Mouse (Mus musculus): ENCODE measurements around the gene Ifitm7. TPM values are rescaled to one million over a fixed set of nuclear protein-coding genes. Genes with fewer than 3 reads are reported as not detected.
A peak's percentile ranks its signal among the peaks of the same experiment; 100 is the strongest.

The Ifitm7 gene
- polyA plus RNA-seq (2014; fragmentation: Nextera tagmentation; extraction: Ambion mirVana): 0.25 TPM in 1 of 2 replicates, not detected in the other

DNA sequence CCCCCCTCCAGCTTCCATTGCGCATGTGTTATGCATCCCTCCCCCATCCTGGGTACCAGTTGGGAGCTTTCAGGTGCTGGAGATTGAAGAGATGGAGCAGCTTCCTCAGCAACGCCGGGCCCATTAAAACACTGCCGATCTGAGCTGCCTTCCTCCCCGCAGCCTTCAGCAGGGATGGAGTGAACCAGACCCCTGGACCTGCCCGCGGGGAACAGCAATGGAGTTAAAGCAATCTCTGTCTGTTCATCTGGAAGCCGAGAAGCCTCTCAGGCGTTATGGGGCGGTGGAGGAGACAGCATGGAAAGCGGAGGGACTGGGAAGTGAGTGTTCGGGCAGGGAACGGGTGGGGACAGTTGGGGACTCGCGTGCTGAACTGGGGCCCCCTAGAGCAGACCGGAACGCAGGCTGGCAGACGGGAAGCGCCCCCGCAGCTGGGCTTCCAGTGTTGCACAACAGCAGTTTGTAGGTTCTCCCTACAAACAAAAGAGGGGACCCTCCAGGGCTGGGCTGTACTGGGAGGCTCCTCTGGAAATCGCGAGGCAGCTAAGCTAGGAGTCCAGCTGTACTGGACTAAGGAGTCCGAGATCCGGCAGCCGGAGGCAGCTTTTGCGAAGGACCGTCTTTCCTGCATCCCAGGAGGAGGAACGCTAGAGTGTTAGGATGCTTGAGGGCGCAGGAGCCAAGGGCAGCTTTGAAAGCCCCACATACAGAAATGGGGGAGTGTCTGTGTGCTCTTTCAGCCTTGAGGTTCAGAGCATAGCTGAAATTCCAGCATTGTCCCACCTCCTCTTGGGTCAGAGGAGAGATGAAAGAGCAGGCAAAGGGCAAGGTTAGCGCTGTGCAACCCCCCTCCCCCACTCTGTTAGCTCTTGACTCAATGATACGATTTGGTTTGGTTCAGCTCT is at the start of gene Ifitm7, which contains the start of gene 2900011O08Rik:
Gene Ifitm7, minus strand, starts transcription at position 315 of the 905 bp plus-strand sequence.
Gene 2900011O08Rik, plus strand, starts transcription at position 31 of the 905 bp plus-strand sequence.
- H3K9me3 ChIP-seq (ENCODE audit: control insufficient read depth, low read length): no peaks in the 10 kb centered on the region
- H3K27me3 ChIP-seq (replicated peaks; ENCODE audit: control insufficient read depth, insufficient read depth, low read length): peaks cover 2% of the 10 kb centered on the region; the same call in 1 of the 2 replicates
- no peaks in the 10 kb centered on the region for H3K36me3 ChIP-seq (ENCODE audit: control insufficient read depth, insufficient read depth, low read length)
- DNase-seq (ENCODE audit: low spot score): peak; percentile 36
- WGBS: under 1% methylated on average over 31 of the region's 31 CpGs
- H3K4me1 ChIP-seq (replicated peaks; ENCODE audit: control insufficient read depth, insufficient read depth, low read length): 0 out of 2 replicates have a peak, but pooled peaks cover 3% of the 10 kb centered on the region
- peak within 1 kb of the TSS; percentile 36 for H3K4me3 ChIP-seq (ENCODE audit: low read depth, low read length)
- peak within 1 kb of the TSS; percentile 59 for H3K4me2 ChIP-seq
- no peak for ATAC-seq (replicated peaks; ENCODE audit: low FRiP score)
- H3K9ac ChIP-seq (ENCODE audit: low read depth, low read length): no peak within 1 kb of the TSS
- no peak within 1 kb of the TSS for H3K27ac ChIP-seq (ENCODE audit: low read depth, low read length)

DNA sequence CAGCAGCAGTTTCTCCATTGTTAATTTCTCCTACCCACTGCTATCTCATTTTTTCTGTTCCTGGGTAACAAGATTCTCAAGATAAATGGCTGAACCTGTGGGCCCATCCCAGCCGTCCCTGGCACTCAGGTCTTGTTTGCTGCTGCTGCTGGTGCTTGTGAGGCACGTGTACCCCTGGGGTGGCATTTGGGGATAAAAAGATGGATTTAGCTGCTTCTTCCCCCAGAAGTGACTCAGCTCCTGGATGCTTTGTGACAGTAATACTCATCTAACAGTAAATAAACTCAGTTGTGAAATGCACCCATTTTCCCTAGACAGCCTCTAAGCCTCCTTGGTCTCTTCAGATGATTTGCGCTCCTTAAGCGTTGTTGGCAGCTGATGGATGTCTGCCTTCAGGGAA is 46.4 kb upstream of the Ifitm7 start:
- H3K4me1 ChIP-seq (replicated peaks; ENCODE audit: control insufficient read depth, insufficient read depth, low read length): no peaks in the 10 kb centered on the region
- H3K36me3 ChIP-seq (ENCODE audit: control insufficient read depth, insufficient read depth, low read length): no peaks in the 10 kb centered on the region
- no peaks in the 10 kb centered on the region for H3K9me3 ChIP-seq (ENCODE audit: control insufficient read depth, low read length)
- no peak overlapping the region for H3K27ac ChIP-seq (ENCODE audit: low read depth, low read length)
- ATAC-seq (replicated peaks; ENCODE audit: low FRiP score) (no peak), DNase-seq (ENCODE audit: low spot score) (no peak)
- H3K4me2 ChIP-seq: no peak overlapping the region
- no peaks in the 10 kb centered on the region for H3K27me3 ChIP-seq (replicated peaks; ENCODE audit: control insufficient read depth, insufficient read depth, low read length)
- no peak overlapping the region for H3K9ac ChIP-seq (ENCODE audit: low read depth, low read length)
- no peak overlapping the region for H3K4me3 ChIP-seq (ENCODE audit: low read depth, low read length)
- 72% methylated on average over 4 of the region's 4 CpGs for WGBS

DNA sequence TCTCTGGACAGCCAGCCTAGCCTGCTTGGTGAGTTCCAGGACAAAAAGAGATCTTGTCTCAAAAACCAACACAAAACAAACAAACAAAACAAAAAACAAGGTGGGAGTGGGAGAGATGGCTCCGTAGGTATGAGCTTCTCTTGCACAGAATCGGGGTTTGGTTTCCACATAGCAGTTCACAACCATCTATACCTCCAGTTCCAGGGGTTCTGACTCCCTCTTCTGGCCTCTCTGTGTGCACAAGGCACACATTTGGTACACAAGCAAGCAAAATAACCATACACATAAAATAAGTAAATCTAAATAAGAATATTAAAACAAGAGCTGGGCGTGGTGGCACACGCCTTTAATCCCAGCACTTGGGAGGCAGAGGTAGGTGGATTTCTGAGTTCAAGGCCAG is 44.0 kb upstream of the Ifitm7 start:
- H3K27me3 ChIP-seq (replicated peaks; ENCODE audit: control insufficient read depth, insufficient read depth, low read length): no peaks in the 10 kb centered on the region
- H3K9me3 ChIP-seq (ENCODE audit: control insufficient read depth, low read length): no peaks in the 10 kb centered on the region
- no peaks in the 10 kb centered on the region for H3K4me1 ChIP-seq (replicated peaks; ENCODE audit: control insufficient read depth, insufficient read depth, low read length)
- no peak for ATAC-seq (replicated peaks; ENCODE audit: low FRiP score)
- no peak overlapping the region for H3K27ac ChIP-seq (ENCODE audit: low read depth, low read length)
- H3K4me3 ChIP-seq (ENCODE audit: low read depth, low read length): no peak overlapping the region
- WGBS: 82% methylated on average over 4 of the region's 4 CpGs
- H3K36me3 ChIP-seq (ENCODE audit: control insufficient read depth, insufficient read depth, low read length): no peaks in the 10 kb centered on the region
- H3K9ac ChIP-seq (ENCODE audit: low read depth, low read length): no peak overlapping the region
- H3K4me2 ChIP-seq: no peak overlapping the region
- DNase-seq (ENCODE audit: low spot score): no peak

DNA sequence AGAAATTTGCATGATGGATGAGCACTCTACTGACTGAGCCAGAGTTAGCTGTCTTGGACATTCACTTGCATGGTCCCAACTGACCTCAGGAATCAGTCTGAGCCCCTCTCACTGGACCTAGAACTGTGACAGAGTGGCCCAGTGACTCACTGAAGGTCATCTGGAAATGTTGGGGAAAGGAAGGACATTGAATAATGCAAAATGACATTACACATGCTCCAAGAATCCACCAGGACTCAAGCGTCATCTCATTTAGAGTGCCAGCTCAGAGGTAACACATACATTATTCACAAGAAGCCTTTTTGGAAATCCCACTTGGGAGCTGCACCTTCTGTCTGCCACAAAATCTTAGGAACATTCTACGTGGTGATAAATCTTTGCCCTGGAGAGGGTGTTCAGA is 43.2 kb upstream of the Ifitm7 start:
- no peak for ATAC-seq (replicated peaks; ENCODE audit: low FRiP score)
- Histone ChIP-seq H3K4me1 (replicated peaks; ENCODE audit: control insufficient read depth, insufficient read depth, low read length) (no peaks in the 10 kb centered on the region), H3K9ac (ENCODE audit: low read depth, low read length) (no peak overlapping the region), H3K4me2 (no peak overlapping the region), H3K27me3 (replicated peaks; ENCODE audit: control insufficient read depth, insufficient read depth, low read length) (no peaks in the 10 kb centered on the region), H3K9me3 (ENCODE audit: control insufficient read depth, low read length) (no peaks in the 10 kb centered on the region), H3K36me3 (ENCODE audit: control insufficient read depth, insufficient read depth, low read length) (no peaks in the 10 kb centered on the region), H3K4me3 (ENCODE audit: low read depth, low read length) (no peak overlapping the region), H3K27ac (ENCODE audit: low read depth, low read length) (no peak overlapping the region)
- no peak for DNase-seq (ENCODE audit: low spot score)
- WGBS: 77% methylated on average over 2 of the region's 2 CpGs

DNA sequence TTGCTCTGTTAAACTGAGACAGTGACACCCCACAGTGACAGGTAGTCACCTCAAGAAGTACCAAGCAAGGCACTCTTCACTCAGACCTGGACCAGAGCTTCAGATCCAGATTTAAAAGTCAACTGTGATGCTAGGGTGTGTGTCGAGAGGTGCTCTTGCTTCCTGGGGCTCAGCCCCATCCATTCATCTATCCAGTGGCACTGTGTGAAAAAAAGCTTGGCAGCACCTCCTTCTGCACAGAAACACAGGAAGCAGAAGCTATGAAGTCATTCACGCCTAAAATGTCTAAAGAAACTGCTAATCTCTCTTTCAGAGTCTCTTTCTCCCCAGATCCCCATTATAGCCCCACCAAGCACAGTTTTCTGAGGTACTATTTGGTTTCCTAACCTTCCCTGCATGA is 42.4 kb upstream of the Ifitm7 start:
- H3K27ac ChIP-seq (ENCODE audit: low read depth, low read length): no peak overlapping the region
- no peak overlapping the region for H3K9ac ChIP-seq (ENCODE audit: low read depth, low read length)
- ATAC-seq (replicated peaks; ENCODE audit: low FRiP score) (no peak), DNase-seq (ENCODE audit: low spot score) (no peak)
- H3K4me1 ChIP-seq (replicated peaks; ENCODE audit: control insufficient read depth, insufficient read depth, low read length): no peaks in the 10 kb centered on the region
- no peaks in the 10 kb centered on the region for H3K27me3 ChIP-seq (replicated peaks; ENCODE audit: control insufficient read depth, insufficient read depth, low read length)
- no peaks in the 10 kb centered on the region for H3K36me3 ChIP-seq (ENCODE audit: control insufficient read depth, insufficient read depth, low read length)
- no peak overlapping the region for H3K4me3 ChIP-seq (ENCODE audit: low read depth, low read length)
- H3K9me3 ChIP-seq (ENCODE audit: control insufficient read depth, low read length): no peaks in the 10 kb centered on the region
- H3K4me2 ChIP-seq: no peak overlapping the region
- 40% methylated on average over 2 of the region's 2 CpGs for WGBS

DNA sequence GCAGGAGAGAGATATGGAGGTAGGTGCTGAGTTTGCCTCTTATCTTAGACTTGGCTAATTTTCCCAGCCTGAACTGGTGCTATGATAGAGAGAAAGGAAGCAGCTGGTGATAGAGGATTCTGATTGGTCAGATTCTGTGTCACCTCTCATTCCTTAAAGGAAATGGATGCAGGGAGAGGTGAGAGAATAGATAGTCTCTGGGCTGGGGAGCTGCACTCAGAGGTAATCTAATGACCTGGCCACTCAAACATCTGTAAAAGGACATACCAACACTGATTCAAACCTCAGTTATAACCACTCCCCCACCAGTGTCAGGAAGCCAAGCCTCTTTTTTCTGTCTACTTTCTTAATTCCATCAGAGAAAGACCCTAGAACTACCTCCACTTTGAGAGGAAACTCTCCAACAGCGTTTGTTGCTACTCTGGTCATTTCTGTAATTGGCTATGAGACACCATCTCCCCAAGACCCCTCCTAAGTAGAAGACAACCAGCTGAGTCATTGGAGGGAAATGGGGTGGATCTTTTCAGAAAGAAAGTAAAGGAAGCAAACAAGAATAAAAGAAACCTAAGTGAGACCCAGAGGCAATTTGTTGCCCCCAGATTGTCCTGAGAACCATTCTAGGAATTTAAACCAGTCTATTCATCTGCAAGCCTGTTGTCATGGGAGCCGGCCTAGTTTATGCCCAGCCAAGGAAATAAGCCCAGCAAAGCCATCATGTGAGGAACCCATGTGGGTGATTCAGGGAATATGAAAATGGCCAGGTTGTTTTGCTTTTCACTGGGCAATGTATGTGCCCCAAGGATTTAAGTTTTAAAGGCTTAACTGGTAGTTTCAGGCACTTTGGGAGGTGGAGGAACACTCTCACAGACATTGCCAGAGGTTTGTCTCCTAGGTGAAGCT is 38.7 kb upstream of the Ifitm7 start:
- Histone ChIP-seq H3K27me3 (replicated peaks; ENCODE audit: control insufficient read depth, insufficient read depth, low read length) (no peaks in the 10 kb centered on the region), H3K4me1 (replicated peaks; ENCODE audit: control insufficient read depth, insufficient read depth, low read length) (no peaks in the 10 kb centered on the region), H3K36me3 (ENCODE audit: control insufficient read depth, insufficient read depth, low read length) (no peaks in the 10 kb centered on the region), H3K4me2 (no peak overlapping the region), H3K27ac (ENCODE audit: low read depth, low read length) (no peak overlapping the region), H3K4me3 (ENCODE audit: low read depth, low read length) (no peak overlapping the region), H3K9me3 (ENCODE audit: control insufficient read depth, low read length) (no peaks in the 10 kb centered on the region), H3K9ac (ENCODE audit: low read depth, low read length) (no peak overlapping the region)
- WGBS: 58% methylated on average over 2 of the region's 2 CpGs
- DNase-seq (ENCODE audit: low spot score) (no peak), ATAC-seq (replicated peaks; ENCODE audit: low FRiP score) (no peak)

DNA sequence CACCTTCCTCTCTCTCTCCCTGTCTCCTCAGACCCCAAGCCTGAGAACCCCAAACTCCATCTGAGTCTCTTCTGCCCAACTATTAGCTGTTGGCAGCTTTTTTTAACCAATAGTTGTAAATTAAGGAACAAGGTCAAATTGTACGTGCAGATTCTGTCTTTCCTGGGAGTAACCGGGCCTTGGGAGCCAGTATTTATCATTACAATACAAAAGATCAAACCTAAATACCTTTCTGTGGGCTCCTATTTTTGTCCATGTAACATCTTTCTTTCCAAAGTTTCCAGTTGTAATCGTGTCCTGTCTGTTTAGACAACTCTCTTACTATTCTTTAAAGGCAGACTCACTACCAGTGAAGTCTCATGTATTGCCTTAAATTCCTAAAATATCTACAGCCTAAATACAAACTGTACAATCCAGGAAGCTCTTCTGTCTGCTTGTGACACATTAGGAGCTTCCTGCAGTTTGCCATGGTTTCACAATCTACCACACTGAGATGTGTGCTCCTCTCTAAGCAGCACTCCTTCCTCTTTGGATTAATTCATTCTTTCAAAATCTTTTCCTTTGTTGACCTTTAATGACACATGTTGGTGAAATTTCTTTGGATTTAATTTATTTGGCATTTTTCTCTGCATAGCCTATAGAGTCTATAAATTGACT is 34.6 kb upstream of the Ifitm7 start:
- ATAC-seq (replicated peaks; ENCODE audit: low FRiP score): no peak
- 72% methylated on average over 3 of the region's 3 CpGs for WGBS

DNA sequence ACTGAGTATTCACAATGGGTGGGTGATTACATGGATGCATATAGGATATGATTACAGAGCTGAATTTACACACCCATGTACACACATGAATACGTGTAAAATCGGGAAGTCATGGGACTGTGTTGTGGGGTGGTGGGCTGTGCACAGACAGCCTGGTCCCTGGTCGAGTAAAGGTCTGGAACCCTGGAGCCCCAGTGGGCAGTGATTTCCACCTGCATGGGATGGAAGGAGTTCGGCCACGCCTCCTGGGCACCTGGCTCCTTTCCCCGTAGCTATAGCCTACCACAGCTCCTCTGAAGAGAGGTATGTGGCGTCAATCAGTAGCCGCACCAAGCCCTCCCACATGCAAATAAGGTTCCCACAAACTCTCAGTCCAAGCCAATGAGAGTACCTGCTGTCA is 30.6 kb upstream of the Ifitm7 start:
- Histone ChIP-seq H3K4me3 (ENCODE audit: low read depth, low read length) (no peak overlapping the region), H3K4me2 (no peak overlapping the region), H3K9me3 (ENCODE audit: control insufficient read depth, low read length) (no peaks in the 10 kb centered on the region), H3K27me3 (replicated peaks; ENCODE audit: control insufficient read depth, insufficient read depth, low read length) (no peaks in the 10 kb centered on the region), H3K4me1 (replicated peaks; ENCODE audit: control insufficient read depth, insufficient read depth, low read length) (no peaks in the 10 kb centered on the region), H3K9ac (ENCODE audit: low read depth, low read length) (no peak overlapping the region), H3K27ac (ENCODE audit: low read depth, low read length) (no peak overlapping the region), H3K36me3 (ENCODE audit: control insufficient read depth, insufficient read depth, low read length) (no peaks in the 10 kb centered on the region)
- ATAC-seq (replicated peaks; ENCODE audit: low FRiP score): no peak
- DNase-seq (ENCODE audit: low spot score): no peak
- WGBS: 77% methylated on average over 8 of the region's 8 CpGs

More for the DNA sequence above, 34.6 kb upstream of the Ifitm7 start:
- Histone ChIP-seq H3K27ac (ENCODE audit: low read depth, low read length) (no peak overlapping the region), H3K9me3 (ENCODE audit: control insufficient read depth, low read length) (no peaks in the 10 kb centered on the region), H3K9ac (ENCODE audit: low read depth, low read length) (no peak overlapping the region), H3K4me2 (no peak overlapping the region), H3K36me3 (ENCODE audit: control insufficient read depth, insufficient read depth, low read length) (no peaks in the 10 kb centered on the region), H3K4me3 (ENCODE audit: low read depth, low read length) (no peak overlapping the region), H3K27me3 (replicated peaks; ENCODE audit: control insufficient read depth, insufficient read depth, low read length) (no peaks in the 10 kb centered on the region), H3K4me1 (replicated peaks; ENCODE audit: control insufficient read depth, insufficient read depth, low read length) (no peaks in the 10 kb centered on the region)
- no peak for DNase-seq (ENCODE audit: low spot score)

Measured in liver, embryonic 11.5 days (tissue).